Mouse (Mus musculus) neutrophil, adult 5-6 weeks (primary cell): ENCODE measurements at regions not wholly inside any gene's neighbourhood (a gene's known extent, or its start where the extent isn't known, plus 50 kb on each side); places are given as distances from the start of the nearest gene placed in this dataset.

Experiments used
- ATAC-seq: fragments of 151-379, 151-347 bp; 2 replicates; pipeline ENCODE4 v1.8.0; 2017; ENCODE audit warnings: mild to moderate bottlenecking, moderate TSS enrichment; ENCODE audit not compliant: insufficient number of reproducible peaks, poor library complexity, low FRiP score, severe bottlenecking; ENCODE audit errors: extremely low read depth

DNA sequence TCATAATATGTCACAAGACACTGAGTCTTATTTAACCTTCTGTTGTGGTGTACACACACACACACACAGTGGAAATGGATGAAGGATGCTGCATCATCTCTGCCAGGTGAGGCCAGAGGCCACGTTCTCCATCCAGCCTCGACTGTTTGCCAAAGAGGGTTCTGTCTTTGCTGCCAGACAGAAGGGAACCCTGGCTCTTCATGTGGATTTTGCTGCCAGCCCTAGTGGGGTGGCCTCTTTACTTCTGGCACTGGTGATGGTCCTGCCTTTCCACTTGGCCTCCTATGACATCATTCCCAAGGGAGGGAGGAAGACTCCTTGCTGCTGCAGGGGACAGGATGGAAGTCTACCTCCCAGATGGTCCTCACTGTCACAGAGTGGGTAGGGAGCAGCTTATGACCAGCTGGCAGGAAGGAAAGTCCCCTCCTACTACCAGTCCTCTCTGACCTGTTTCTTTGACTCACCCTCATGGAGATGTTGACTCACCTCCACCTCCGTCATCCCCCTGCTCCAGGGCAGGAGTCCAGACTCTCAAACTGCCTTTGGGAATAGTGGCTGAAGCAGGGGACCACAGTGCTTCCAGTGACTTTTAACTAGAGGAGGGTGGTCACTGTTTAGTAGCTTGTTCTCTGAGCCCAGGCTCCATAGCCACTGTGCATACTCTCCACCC, 122.4 kb upstream of the Mpp6 start:
- no peak for ATAC-seq

DNA sequence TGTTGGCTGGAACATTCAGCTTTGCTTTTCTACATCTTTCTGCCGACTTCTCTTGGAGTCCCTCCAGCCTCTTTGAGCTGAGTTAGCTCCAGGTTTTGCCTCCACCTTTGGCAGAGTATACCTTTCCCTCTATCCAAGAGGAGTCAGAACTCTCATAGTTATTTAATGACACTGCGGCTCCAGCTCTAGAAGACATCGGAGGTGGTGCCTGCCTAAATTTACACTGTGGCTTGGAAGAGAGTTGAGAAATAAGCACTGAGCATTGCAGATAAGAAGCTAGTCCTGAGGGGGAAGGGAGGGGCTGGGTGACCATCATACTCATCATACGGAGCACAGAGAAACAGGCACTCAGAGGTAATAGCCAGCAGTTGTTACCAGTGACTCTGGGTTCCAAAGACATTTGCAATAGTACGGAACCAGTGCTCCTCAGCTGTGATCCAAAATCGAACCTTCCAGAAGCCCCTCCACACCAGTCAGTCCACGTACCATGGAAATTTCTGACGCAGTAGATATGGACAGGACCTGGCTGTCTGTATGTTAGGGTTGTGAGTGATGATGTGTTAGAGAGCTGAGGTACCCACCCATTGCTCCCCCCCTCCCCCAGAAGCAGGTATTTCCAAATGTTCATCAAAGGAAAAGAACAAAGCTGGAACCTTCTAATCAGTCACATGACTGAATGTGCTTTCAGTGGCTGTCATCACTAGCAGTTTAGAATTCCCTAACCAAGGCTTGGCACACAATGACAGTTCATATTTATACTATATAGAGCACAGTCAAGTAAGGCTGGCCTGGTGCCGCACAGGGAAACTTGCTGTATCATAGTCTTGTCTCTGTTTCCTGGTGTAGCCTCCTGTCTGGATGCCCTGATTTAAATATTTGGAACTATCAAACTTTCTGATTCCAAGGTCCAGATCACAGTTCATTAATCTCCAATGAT, 120.2 kb upstream of the Mpp6 start:
- no peak for ATAC-seq

DNA sequence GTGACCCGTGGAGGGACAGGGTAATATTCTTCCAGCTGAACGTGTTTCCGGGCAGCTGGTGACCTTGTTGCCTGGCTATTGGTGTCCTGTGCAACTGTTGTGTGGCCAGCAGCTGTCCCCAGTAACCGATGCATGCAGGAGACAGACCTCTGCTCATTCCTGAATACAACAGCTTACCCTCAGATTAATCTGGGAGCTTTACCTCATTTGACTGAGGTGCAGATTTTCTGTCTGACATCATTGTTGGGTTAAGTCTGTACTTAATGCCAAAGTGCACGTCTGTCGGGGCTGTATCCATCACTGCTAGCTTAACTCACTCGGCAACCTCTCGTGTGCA, 119.6 kb upstream of the Mpp6 start:
- ATAC-seq: no peak

DNA sequence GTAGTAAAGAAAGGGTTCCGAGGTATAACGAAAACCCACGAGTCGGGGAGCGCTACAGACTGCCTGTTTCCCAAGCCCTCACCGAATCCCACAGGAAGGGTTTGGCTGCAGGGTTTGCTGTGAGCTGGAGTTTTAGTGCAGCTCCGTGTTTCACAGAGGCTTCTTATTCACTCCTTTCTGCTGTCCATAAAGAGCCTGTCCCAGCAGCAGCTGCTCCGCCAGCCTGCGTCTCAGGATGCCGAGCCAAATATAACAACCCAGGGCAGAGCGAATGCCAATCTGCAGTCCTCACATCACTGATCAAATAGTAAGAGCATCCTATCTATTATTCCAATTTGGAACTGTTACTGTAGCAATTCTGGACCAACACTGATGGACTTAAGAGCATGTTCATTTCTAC, 110.7 kb upstream of the Mpp6 start:
- ATAC-seq: no peak

DNA sequence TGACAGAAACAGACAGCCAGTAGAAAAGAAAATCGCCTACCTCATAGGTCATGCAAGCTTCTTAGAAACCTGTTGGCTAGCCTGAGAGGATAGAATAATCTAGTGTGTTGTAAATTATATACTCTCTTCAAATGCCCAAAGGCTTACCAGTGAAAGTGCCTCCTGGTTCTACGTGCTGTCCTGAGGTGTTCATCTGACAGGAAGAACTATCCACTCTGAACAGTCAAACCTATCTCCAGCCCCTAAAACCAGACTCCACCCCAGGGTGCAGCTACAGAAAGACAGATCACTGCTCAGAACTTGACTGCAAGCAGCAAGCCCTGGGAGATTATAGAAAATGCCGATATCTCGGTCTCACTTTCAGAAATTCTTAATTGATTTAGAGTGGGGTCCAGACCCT, 102.0 kb upstream of the Mpp6 start:
- no peak for ATAC-seq

DNA sequence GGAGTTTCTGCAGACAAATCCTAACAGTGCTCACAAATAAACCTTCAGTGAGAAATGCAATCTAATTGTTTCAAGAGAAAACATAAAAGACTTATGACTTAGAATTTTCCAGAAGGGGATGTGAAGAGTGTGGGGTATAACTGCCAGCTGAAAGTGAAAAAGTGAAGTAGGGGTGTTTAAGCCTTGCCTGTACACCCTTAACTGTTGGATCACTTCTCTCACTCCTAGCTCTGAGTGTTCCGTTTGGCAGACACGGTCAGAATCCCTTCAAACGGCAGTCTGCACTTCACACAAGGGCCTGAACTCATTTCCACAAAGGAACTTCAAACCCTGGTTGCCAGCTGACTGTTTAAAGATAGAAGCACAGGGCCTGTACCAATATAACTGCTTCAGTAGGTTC, 101.2 kb upstream of the Mpp6 start:
- ATAC-seq: no peak

DNA sequence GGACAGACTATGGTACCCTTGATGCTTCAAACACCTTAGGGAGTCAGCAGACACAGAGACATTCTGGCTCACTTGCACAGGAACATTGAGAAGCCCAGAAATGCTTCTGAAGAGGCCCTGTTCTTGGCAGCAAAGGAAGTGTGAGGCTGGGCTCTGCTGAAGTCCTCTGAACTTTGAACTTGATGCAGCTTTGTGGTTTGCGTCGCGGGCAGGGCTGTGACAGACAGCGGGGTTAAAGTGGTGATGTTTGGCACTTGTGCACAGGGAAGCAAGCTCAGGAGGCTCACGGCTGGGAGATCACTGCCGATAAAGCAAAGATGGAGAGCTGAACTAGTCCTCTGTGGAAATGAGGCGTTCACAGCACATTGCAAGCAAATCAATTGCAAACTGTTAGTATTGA, 100.7 kb upstream of the Mpp6 start:
- no peak for ATAC-seq

DNA sequence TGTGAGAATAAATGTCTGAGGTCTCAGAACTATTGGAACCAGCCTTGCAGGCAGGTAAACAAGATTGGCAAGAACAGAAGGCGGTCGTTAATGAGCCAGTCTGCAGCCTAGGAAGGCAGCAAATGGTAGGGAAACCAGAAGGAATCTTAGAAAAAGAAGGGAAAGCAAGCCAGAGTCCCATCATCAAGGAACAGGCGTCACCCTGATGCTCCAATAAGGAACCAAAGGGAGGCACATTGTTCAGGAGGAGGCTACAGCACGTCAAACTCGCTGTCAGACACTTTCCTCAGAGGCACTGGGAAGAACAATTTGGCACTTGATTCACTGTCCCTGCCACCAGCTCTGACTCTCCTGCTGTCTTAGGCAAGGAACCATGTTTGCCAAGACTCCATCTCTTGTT, 100.2 kb upstream of the Mpp6 start:
- no peak for ATAC-seq

DNA sequence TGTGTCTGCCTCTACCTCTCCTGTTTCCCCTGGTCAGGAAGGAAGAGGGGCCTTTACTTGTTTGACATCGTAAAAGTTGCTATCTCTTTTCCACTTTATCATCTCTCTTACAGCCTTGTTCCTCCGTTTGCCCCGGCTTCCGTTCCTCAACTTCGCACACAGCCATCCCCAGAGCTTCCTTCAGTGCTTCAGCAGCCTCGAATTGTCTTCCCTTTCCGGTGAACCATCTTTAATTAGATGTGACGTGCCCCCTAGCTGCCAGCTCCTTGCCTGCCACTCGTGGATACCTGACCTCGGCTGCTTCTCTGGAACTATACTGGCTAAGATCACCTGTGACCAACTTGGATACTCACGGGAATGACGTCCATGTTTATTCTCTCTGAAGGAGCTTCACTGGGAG, 99.0 kb upstream of the Mpp6 start:
- no peak for ATAC-seq

DNA sequence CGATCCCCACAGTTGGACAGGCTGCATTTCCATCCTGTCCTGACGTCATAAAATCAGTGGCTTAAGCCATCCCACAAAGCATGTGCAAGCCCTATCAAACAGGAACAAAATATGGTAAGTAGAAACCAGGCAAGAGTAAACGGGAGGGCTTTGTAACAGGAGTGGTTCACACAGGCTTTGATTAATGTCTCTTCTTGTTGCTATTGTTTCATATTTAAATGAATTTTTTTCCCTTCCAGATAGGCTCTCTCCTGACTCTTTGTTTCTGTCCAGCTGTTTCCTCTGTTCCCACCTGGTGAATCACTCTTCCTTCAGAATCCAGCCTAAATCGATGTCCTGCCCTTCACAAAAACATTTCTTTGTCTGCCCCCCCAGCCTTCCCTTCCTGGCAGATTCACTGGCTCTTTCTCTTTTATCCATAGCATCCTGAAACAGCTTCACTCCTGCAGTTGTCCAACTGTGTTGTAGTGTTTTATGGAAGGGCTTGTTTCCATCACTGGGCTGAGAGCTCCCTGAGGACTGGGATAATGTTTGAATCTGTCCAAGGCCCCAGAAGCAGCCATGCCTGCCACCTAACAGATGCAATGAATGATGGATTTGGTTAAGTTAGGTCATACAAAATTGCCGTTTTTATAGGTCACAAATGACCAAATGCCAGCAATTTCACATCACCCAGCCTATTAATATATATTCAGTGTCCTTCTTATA, 98.1 kb upstream of the Mpp6 start:
- no peak for ATAC-seq

DNA sequence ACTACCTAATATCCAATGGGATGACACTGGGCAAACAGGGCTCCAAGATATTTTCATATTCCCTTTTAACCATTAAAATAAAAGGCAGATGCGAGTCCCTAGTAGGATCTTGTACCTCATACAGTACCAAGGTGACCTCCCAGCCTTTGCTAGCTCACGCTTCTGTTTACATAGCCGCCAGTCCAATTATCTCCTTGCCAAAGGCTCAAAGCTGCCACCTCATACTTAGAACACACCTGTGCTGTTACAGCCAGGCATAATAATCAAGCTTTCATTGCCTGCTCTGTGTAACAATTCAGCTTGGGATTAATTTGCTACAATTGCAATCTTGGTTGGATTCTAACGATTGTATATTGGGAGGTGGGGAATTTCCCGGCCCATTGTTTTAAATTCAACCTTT, 97.0 kb upstream of the Mpp6 start:
- no peak for ATAC-seq

DNA sequence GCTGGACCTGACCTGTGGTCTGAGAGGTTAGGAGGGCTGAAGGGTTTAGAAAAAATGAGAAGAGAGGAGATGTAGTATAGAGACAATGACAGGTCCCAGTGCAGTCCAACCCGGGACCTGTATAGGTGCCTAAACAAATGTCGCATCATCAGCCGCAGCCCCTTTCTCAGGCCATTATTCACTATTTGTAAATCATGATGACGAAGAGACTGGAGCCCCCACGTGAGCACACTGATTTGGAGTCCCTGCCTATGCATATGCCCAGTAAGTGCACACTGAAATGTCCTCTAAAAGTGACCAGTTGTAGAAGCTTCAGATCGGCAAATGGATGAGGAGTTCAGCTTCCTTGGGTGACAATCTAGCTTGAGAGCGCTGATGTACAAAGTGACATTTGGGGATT, 96.2 kb upstream of the Mpp6 start:
- no peak for ATAC-seq

DNA sequence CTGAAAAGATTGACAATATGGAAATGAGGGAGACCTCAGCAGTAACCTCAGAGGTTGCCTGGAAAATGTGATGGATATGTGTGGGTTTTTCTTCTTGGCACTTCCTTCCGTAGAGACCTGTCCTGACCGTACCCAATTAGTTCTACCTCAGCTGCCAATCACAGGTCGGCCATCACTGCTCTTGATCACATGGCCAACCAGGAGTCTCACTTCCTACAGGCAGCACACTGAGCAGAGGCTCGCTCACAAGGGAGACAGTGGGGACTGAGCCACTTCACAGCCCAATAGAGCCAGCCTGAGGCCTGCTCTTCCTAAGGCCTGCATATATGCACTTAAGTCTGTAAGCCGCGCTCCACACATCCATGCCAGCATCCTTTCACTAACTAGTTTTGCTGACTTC, 82.1 kb upstream of the Mpp6 start:
- no peak for ATAC-seq

DNA sequence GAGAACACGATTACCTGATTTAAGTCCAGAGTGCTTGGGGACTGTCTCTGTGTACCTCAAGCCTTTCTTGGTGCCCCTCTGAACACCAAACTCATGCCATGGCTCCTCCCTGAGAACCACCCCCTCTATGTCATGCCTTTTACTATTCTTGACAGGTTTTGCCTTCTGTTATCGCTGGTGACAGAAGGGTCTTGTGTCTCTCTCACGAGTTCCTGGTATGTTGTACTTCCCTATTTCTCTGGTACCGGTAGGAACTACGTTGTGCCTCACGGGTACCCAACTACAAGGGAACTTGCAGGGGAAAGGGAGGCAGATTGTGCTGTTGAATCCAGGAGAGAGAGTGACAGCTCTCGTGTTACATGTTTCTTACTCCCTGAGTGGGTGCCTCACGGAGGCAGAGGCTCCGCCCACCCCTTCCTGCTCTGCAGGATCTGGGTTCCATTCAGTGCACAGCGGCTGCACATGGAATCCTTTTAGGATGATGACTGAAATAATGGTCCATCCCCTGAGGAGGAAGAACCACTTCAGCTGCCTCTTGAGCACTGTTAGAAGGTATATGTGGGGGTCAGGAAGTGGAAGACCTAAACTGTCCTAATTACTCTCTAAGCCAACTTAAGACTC, 80.0 kb upstream of the Mpp6 start:
- ATAC-seq: no peak

DNA sequence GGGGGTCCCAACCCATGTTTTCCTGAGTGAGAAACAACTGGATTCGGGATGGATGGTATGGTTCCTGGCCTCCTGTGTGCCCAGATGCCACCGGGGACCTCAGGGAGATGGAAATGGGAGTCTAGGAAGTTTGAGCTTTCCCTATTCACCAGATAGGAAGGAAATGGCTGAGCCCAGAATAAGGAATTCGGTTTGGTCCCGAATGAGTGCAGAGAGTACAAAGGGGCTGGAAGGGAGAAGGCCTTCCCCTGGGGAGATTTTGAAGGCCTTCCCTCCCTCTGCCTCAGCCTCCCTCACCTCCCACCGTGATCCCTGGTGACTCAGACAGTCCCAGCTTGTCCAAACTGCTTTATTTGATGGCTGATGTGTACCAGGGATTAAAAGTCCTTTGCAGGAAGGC, 78.7 kb upstream of the Mpp6 start:
- ATAC-seq: no peak

DNA sequence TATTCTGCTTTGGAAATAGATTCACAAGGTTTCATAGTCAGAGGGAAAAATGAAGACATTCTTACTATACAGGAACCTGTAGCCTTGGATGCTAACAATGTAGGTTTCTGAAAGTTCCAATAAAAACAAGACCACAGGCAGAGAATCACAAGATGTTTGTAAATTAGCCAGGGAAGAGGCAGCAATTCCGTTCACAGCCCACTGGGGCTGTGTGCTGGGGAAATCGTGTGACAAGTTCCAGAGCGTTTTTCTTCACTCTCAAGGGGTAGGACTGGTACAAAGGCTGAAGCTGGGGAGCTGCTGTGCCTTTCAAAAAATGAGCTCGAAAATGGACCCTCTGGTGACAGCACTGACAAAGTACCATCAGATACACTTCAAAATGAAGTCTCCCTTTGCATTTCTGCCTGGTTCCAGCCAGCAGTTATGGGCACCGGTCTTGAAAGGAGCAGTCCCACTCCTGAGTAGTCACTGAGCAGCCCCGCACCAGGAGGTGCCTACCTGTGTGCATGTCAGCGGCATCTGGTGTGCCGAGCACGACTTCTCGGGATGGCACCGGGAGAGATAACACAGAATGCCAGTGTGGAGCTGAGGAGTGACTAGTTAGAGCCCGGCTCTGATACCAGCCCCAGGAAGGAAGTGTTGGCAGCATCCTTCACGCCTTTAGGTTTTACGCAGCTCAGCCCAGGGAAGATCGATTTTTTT, 77.0 kb upstream of the Mpp6 start:
- no peak for ATAC-seq

DNA sequence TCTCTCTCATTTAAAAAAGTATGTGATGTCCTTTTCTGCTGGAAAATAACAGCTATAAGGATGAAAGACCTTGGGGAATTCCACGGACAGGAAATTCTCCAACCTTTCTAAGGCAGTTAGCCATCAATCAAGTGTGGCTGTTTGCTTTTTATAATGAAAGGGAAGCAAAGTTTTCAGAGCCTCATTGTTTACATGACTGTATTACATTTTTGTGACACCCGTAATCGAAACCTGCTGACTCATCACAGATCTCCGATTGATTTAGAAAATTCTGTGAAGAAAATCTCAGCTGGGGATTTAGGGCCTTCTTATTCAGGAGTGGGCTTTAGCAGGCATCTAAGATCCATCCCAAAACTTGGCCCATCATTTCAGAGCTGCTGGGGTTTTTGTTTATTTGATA, 72.4 kb upstream of the Mpp6 start:
- no peak for ATAC-seq

DNA sequence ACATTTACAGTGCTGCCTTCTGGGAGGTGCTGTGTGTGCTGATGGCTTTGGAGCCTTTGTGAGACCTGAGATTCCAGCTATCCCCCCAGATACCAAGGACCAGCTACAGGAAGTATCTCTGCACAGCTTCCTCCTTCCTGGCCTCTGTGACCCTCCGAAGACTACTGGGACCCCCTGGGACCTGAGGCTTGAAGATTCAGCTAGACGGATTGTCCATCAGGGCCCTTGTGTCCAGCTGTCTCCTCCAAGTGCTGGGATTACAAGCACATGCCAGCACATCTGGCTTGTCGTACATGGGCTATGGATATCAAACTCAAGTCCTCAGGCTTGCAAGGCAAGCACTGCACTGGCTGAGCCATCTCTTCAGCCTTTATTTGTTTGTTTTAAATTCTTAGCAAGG, 71.7 kb upstream of the Mpp6 start:
- ATAC-seq: no peak

DNA sequence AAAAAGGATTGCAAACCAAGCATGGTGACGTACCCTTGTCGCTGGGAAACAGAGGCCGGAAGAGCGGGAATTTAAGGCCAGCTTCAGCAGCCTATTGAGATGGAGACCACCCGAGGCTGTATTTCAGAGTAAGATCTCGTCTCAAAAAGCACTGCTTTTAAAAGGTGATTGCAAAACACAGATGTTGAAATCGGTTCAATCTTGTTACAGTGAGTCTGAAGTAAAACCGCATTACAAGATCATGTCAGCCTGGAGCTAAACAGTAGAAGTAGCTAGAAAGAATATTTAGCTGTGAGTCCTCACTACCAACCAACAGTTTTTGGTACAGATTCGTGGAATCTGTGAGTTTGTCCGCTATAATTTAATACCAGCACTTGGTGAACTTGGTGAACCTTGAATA, 69.0 kb upstream of the Mpp6 start:
- no peak for ATAC-seq
